Mouse (Mus musculus) limb, embryonic 12.5 days (tissue): ENCODE results near the gene Arhgap9. TPM values are rescaled to one million over a fixed set of nuclear protein-coding genes. Genes with fewer than 3 reads are reported as not detected.

Experiments used
- ATAC-seq: fragments of 200-750 bp; cut with Nextera tagmentation; 2 replicates; pipeline ENCODE4 v1.8.0; 2017; ENCODE audit warnings: low read depth, moderate TSS enrichment; ENCODE audit not compliant: insufficient number of reproducible peaks, insufficient read depth, low FRiP score, low TSS enrichment
- H3K27ac ChIP-seq: fragments of 300-500 bp; sonication (generic); 2 replicates; pipeline ENCODE4 v1.5.1; 2016; ENCODE audit warnings: mild to moderate bottlenecking, moderate library complexity
- H3K27me3 ChIP-seq: fragments of 300-500 bp; sonication (generic); 2 replicates; pipeline ENCODE4 v1.6.1; 2016; ENCODE audit warnings: mild to moderate bottlenecking, moderate library complexity
- H3K36me3 ChIP-seq: fragments of 300-500 bp; sonication (generic); 2 replicates; pipeline ENCODE4 v1.6.1; 2016; ENCODE audit warnings: mild to moderate bottlenecking, moderate library complexity
- H3K4me1 ChIP-seq: fragments of 300-500 bp; sonication (generic); replicated peaks from 2 replicates; pipeline ENCODE4 v1.6.1; 2016
- H3K4me2 ChIP-seq: fragments of 300-500 bp; sonication (generic); 2 replicates; pipeline ENCODE4 v1.6.1; 2016; ENCODE audit warnings: mild to moderate bottlenecking, moderate library complexity
- H3K4me3 ChIP-seq: fragments of 300-500 bp; sonication (generic); replicated peaks from 2 replicates; pipeline ENCODE4 v1.5.1; 2016; ENCODE audit warnings: mild to moderate bottlenecking
- H3K9ac ChIP-seq: fragments of 300-500 bp; sonication (generic); replicated peaks from 2 replicates; pipeline ENCODE4 v1.6.1; 2016; ENCODE audit warnings: mild to moderate bottlenecking, moderate library complexity
- H3K9me3 ChIP-seq: fragments of 300-500 bp; sonication (generic); 2 replicates; pipeline ENCODE4 v1.6.1; 2016; ENCODE audit warnings: mild to moderate bottlenecking, moderate library complexity
- WGBS: fragments of 180-500 bp; shearing (Covaris S2); methylation state at CpG from one replicate; pipeline ENCODE4 v1.1.7; 2016; 5-methylcytosine and 5-hydroxymethylcytosine counted together
- polyA plus RNA-seq: library from polyadenylated mRNA; unstranded; fragments of >200 nt; fragmentation: Nextera tagmentation; extraction: Ambion mirVana; gene quantifications from 2 replicates; pipeline ENCODE4 v1.2.1, GENCODE M21; 2016

Gene Arhgap9
- 5.7 and 6.5 TPM in 2 replicates for polyA plus RNA-seq

GRCm38 (mm10) chr10:127321621-127322020 lies at the start of gene Arhgap9:
TSS of gene Arhgap9 (plus strand) at chr10:127321964.
- Histone ChIP-seq H3K9me3 (no peaks in the 10 kb centered on the region), H3K4me1 (peaks cover 18% of the 10 kb centered on the region), H3K4me3 (no peak within 1 kb of the TSS), H3K36me3 (no peaks in the 10 kb centered on the region), H3K9ac (no peak within 1 kb of the TSS), H3K27me3 (peaks cover 57% of the 10 kb centered on the region), H3K4me2 (no peak within 1 kb of the TSS), H3K27ac (no peak within 1 kb of the TSS)
- ATAC-seq = no peak
- 63% methylated on average over 3 of the region's 3 CpGs for WGBS

DNA sequence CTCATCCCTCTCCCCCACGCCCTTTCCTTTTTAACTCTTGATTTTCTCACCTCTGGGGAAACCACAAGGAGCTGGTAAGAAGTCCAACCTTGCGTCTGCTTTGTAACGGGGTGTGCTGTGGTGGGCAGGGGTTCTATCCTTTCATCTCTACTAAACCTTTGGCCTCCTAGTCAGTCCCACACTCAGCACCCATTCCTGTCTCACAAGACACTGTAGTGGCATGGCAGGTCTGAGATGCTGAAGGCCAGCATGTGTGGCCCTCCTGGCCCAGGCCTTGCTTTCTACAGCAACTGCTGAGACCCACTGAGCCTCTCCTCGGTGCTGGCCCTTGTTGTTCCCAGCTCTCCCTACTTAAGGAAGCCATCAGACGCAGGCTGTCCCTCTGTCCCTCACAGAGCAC lies 49.4 kb upstream of the Arhgap9 start:
- WGBS = 86% methylated on average over 5 of the region's 5 CpGs
- Histone ChIP-seq H3K36me3 (peaks cover 87% of the 10 kb centered on the region), H3K9me3 (no peaks in the 10 kb centered on the region), H3K27ac (no peak overlapping the region), H3K9ac (no peak overlapping the region), H3K4me3 (no peak overlapping the region), H3K27me3 (no peaks in the 10 kb centered on the region), H3K4me2 (no peak overlapping the region), H3K4me1 (peaks cover 9% of the 10 kb centered on the region)
- no peak for ATAC-seq

GRCm38 (mm10) chr10:127274261-127275022 lies 47.3 kb upstream of the Arhgap9 start:
- H3K4me3 ChIP-seq = no peak overlapping the region
- peaks cover 95% of the 10 kb centered on the region for H3K36me3 ChIP-seq
- 89% methylated on average over 11 of the region's 11 CpGs for WGBS
- ATAC-seq = no peak
- H3K9me3 ChIP-seq = no peaks in the 10 kb centered on the region
- H3K27me3 ChIP-seq = no peaks in the 10 kb centered on the region
- H3K27ac ChIP-seq = no peak overlapping the region
- no peaks in the 10 kb centered on the region for H3K4me1 ChIP-seq
- no peak overlapping the region for H3K4me2 ChIP-seq
- no peak overlapping the region for H3K9ac ChIP-seq

GRCm38 (mm10) chr10:127279730-127280129 lies 42.0 kb upstream of the Arhgap9 start:
- ATAC-seq = no peak

GRCm38 (mm10) chr10:127281316-127281715 lies 40.4 kb upstream of the Arhgap9 start:
- no peak for ATAC-seq
- no peak overlapping the region for H3K4me3 ChIP-seq
- WGBS = 90% methylated on average over 8 of the region's 8 CpGs
- H3K36me3 ChIP-seq = peaks cover 100% of the 10 kb centered on the region
- peaks cover 15% of the 10 kb centered on the region for H3K4me1 ChIP-seq
- no peak overlapping the region for H3K9ac ChIP-seq
- no peak overlapping the region for H3K27ac ChIP-seq
- H3K4me2 ChIP-seq = no peak overlapping the region
- no peaks in the 10 kb centered on the region for H3K27me3 ChIP-seq
- H3K9me3 ChIP-seq = no peaks in the 10 kb centered on the region

More at GRCm38 (mm10) chr10:127279730-127280129, 42.0 kb upstream of the Arhgap9 start:
- Histone ChIP-seq H3K27me3 (no peaks in the 10 kb centered on the region), H3K36me3 (peaks cover 100% of the 10 kb centered on the region), H3K4me2 (no peak overlapping the region), H3K4me3 (no peak overlapping the region), H3K4me1 (no peaks in the 10 kb centered on the region), H3K9me3 (no peaks in the 10 kb centered on the region), H3K9ac (no peak overlapping the region), H3K27ac (no peak overlapping the region)
- WGBS = 90% methylated on average over 2 of the region's 2 CpGs

DNA sequence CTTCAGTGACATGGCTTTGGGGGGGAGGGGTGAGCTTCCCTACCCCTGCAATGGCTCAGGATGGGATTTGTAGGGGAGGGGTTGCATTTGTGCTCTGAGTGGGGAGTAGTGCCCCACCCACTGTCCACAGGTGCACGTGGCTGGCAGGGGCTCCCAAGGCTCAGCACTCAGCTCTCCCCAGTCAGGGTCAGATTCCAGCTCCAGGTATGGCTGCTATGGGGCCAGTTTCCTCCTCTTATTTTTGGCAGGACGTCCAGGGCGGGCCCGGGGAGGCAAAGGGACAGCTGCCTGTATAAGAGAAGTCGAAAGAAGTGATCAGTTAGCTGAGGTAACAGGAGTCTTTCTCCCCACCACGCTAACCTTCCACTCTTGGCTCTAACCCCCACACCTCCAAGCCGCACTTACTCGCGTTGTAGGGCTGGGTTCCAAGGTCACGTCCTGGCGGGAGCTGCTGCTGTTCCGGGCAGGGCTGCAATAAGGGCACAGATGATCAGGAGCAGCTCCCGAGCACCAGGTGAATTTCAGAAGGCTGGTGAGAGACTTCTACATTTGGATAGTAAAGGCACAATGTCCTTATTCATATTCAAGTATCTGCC lies 39.0 kb upstream of the Arhgap9 start:
- H3K4me3 ChIP-seq = no peak overlapping the region
- 86% methylated on average over 13 of the region's 13 CpGs for WGBS
- no peak overlapping the region for H3K9ac ChIP-seq
- no peak overlapping the region for H3K27ac ChIP-seq
- peaks cover 98% of the 10 kb centered on the region for H3K36me3 ChIP-seq
- no peaks in the 10 kb centered on the region for H3K27me3 ChIP-seq
- peaks cover 29% of the 10 kb centered on the region for H3K4me1 ChIP-seq
- H3K9me3 ChIP-seq = no peaks in the 10 kb centered on the region
- no peak overlapping the region for H3K4me2 ChIP-seq
- ATAC-seq = no peak

DNA sequence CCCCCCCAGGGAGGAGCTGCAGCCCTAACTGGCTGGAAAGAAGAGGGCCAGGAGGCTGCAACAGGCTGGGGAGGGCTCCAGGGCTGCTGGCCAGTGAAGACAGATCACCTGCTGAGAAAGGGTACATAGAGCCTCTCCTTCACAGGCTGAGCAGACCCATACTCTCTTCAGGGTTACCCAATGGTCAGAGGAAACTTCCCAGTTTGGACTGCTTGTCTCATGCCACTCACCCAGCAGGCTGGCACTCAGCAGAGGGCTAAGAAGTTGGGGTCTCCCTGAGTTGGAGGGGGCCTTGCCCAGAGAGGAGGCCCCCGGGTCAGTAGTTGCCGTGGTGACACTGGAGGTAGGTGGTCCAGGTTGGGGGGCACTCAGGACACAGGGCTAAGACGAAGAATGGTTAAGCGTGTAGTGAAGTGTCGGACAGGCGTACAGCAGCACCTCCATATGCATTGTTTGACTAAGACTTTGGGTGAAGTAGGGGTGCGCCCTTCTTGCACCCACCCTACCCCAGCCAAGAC lies 37.6 kb upstream of the Arhgap9 start:
- 93% methylated on average over 7 of the region's 7 CpGs for WGBS
- no peak for ATAC-seq

DNA sequence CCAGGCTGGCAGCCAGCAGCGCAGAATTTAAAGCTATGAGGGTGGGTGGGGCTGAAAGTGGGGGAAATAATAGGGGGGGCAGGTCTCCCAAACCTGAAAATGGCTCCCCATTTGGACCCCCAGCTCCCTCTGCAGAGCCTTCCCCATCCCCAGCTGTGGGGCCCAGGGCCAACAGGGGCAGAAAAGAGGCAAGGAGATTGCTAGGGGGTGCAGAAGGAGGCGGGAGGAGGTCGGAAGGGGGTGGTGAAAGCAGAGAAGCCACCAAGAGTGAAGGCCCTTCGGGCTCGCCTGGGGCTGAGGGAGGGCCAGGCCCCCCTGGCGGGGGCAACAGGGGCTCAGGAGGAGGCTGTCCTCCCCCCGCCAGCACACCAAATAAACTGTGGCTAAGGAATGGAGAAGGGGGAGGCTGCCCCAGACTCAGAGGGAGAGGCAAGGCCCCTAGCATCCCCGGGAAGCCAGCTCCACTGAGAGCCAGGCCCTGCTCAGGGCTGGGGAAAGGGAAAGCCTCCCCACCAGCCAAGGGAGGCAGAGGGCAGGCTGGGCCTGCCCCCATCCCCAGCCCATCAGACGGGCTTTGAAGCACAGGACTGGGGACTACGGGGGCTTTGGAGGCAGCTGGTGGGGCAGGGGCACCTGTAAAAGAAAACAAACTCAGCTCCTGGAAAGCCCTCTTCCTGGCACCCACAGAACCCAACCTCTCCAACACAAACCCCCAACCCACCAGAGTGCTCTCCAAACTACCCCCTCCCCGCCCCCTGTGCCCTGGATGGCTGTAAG lies 36.9 kb upstream of the Arhgap9 start:
- H3K4me3 ChIP-seq = no peak overlapping the region
- H3K4me1 ChIP-seq = peaks cover 41% of the 10 kb centered on the region
- H3K9ac ChIP-seq = no peak overlapping the region
- H3K4me2 ChIP-seq = no peak overlapping the region
- H3K36me3 ChIP-seq = peaks cover 76% of the 10 kb centered on the region
- H3K9me3 ChIP-seq = no peaks in the 10 kb centered on the region
- 78% methylated on average over 11 of the region's 11 CpGs for WGBS
- no peaks in the 10 kb centered on the region for H3K27me3 ChIP-seq
- ATAC-seq = no peak
- no peak overlapping the region; the same call in 1 of the 2 replicates for H3K27ac ChIP-seq

More for the DNA sequence above, 37.6 kb upstream of the Arhgap9 start:
- Histone ChIP-seq H3K27me3 (no peaks in the 10 kb centered on the region), H3K4me1 (peaks cover 35% of the 10 kb centered on the region), H3K4me3 (no peak overlapping the region), H3K9ac (no peak overlapping the region), H3K36me3 (peaks cover 84% of the 10 kb centered on the region), H3K27ac (0 out of 2 replicates have a peak overlapping the region, but pooled peaks have one; percentile 41), H3K9me3 (no peaks in the 10 kb centered on the region), H3K4me2 (no peak overlapping the region)

DNA sequence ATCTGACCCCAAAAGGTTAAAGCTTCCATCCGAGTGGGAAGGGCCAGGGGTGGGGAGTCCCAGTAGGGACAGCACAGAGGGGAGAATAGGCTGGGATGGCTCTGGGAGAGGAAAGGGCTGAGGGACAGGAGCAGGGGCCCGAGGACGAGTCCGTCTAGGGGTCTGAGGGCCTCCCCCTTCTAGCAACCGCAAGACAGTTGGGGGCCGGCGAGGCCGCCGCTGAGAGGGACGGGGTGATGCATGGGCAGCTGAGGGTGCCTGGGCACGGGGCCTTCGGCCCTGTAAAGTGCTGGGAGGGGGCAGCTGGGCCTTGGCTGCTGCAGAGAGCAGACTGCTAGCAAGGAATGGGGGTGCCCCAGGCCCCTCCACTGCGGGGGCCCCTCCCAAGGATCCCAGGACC lies 36.1 kb upstream of the Arhgap9 start:
- peaks cover 69% of the 10 kb centered on the region for H3K36me3 ChIP-seq
- no peak overlapping the region for H3K27ac ChIP-seq
- ATAC-seq = no peak
- H3K27me3 ChIP-seq = no peaks in the 10 kb centered on the region
- peak overlapping the region; percentile 4; the same call in 1 of the 2 replicates for H3K4me2 ChIP-seq
- peaks cover 42% of the 10 kb centered on the region for H3K4me1 ChIP-seq
- H3K9ac ChIP-seq = peak overlapping the region; percentile 31; the same call in 1 of the 2 replicates
- WGBS = 84% methylated on average over 13 of the region's 13 CpGs
- no peak overlapping the region for H3K4me3 ChIP-seq
- H3K9me3 ChIP-seq = no peaks in the 10 kb centered on the region

DNA sequence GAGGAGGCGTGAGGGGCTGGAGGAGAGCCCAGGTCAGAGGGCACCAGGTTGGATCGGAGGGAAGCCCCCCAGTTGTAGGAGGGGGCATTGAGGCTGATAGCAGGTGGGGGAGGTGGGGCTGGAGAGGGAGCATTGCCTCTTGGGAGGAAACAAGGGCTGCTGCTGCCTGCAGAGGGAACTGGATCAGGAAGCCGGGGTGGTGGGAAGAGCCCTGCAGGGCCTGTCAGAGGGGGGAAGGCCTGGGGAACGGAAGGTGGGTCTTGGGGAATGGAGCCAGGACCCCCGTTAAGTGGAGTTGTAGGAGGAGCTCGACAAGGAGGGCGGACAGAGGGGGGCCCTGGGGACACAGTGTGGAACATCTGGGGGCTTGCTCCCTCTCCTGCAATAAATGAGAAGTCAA lies 35.6 kb upstream of the Arhgap9 start:
- Histone ChIP-seq H3K9ac (no peak overlapping the region), H3K9me3 (no peaks in the 10 kb centered on the region), H3K36me3 (peaks cover 63% of the 10 kb centered on the region), H3K27me3 (no peaks in the 10 kb centered on the region), H3K4me2 (peak overlapping the region; percentile 92; the same call in 1 of the 2 replicates), H3K4me1 (peaks cover 42% of the 10 kb centered on the region), H3K4me3 (no peak overlapping the region), H3K27ac (no peak overlapping the region)
- WGBS = 75% methylated on average over 7 of the region's 7 CpGs
- ATAC-seq = no peak

GRCm38 (mm10) chr10:127286730-127287129 lies 35.0 kb upstream of the Arhgap9 start:
- peaks cover 58% of the 10 kb centered on the region for H3K36me3 ChIP-seq
- no peak for ATAC-seq
- no peak overlapping the region for H3K27ac ChIP-seq
- no peaks in the 10 kb centered on the region for H3K9me3 ChIP-seq
- WGBS = 64% methylated on average over 7 of the region's 7 CpGs
- H3K27me3 ChIP-seq = no peaks in the 10 kb centered on the region
- H3K9ac ChIP-seq = 0 out of 2 replicates have a peak overlapping the region, but pooled peaks have one; percentile 1
- H3K4me3 ChIP-seq = peak overlapping the region; percentile 71; the same call in 1 of the 2 replicates
- H3K4me1 ChIP-seq = peaks cover 47% of the 10 kb centered on the region
- peak overlapping the region; percentile 92 for H3K4me2 ChIP-seq
